Mouse (Mus musculus): ENCODE measurements at regions not wholly inside any gene's neighbourhood (a gene's known extent, or its start where the extent isn't known, plus 50 kb on each side); places are given as distances from the start of the nearest gene placed in this dataset.

DNA sequence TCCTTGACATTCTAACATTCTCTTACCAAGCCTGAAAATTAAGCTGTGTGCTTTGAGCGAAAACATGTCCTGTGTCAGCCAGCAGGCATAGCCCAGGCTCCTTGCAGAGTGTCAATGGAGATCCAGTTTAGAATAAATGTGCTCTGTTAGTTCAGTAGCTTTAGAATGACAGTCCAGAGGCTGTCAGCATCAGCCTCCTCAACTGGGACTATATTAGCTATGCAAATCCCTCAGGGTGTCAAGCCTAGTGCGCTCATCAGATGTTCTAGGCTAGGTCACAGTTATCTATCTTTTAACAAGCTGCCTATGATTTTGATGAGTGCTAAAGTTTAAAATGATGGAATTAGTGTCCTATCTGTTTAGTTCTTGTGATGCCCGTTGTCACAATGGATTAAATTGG is 281.7 kb upstream of the Btbd3 start:
- no peak for DNase-seq (ENCODE audit: low spot score)

DNA sequence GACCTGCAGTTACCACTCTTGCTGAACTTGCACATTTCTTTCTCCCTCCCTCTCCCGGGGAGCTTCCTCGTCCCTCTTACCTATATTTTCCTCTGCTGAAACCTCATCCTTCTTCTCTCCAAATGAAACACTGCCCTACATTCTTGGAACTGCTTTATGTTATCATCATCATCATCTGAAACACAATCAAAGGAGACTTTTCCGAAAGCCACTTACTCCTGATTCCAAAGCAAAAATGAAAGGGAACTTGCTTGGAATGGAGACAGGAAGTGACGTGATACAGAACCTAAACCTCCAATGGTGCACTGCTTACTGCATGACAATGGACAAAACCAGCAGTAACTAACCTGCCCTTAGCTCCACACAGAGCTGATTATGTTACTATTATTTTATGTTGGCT is 287.2 kb upstream of the Btbd3 start:
- DNase-seq (ENCODE audit: low spot score), result no peak

DNA sequence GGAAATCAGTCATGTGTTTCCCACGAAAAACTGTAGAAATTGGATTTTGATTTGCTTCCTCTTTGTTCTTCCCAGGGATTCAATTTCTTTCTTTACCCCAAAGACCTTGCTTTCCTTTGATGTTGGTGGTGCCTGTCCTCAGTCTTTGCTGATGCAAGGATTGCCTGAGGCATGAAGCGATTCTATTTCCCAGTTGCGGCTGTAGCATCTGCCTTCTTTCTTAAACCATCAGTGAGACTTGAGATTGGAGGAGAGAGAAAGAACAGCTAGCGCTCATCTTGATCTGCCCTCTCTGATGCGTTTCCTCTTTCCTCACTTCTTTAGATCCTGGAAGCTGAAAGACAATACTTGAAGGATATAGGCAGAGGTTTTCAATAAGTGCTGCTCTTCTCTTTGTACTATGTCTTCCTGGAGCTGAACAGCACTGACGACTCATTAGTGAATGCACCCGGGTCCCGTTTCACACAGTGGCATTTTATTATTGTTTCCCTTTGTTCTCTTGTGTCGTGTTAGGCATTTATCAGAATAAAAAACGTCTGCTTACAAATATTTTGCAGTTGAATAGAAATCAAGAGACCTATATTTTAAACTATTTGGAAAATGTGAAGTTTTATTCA is 289.8 kb upstream of the Btbd3 start:
- no peak for DNase-seq (ENCODE audit: low spot score)

DNA sequence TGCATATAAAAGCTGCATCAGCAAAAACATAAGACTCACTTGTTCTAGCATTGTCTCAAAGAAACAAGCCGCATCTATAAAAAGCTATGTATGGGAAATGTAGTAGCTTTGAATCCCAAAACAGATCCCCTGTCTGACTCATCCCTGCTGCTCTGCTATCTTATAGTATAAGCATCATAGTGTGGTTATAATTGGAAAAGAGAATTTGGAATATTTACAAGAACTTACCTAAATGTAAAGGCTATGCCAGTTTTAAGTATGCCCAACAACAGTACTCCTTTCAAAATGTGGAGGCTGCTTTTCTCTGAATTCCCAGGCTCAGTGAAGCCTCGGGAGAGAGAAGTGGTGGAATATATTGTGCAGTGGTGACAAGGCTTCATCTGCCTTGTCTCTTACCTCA is 301.5 kb upstream of the Btbd3 start:
- no peak for DNase-seq (ENCODE audit: low spot score)

GRCm38 (mm10) chr2:137953144-137953543 is 303.2 kb upstream of the Btbd3 start:
- DNase-seq (ENCODE audit: low spot score), result no peak

DNA sequence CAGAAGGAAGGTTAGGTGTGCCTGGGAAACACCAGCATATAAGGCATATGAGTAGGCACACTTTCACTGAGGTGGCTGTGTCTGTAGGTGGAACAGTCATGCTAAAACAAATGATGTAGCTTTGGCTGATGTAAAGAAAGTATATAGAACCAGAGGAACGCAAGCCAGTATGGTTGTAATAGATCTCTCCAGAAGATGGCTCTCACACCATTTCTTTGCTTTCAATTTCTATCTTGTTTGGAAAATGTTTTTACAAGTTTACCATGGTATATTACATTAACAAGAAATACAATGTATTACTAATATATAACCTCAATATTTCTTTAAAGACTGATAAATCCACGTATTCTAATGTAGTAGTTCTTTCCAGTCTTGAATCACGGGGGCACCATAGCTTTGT is 304.4 kb upstream of the Btbd3 start:
- no peak for DNase-seq (ENCODE audit: low spot score)

DNA sequence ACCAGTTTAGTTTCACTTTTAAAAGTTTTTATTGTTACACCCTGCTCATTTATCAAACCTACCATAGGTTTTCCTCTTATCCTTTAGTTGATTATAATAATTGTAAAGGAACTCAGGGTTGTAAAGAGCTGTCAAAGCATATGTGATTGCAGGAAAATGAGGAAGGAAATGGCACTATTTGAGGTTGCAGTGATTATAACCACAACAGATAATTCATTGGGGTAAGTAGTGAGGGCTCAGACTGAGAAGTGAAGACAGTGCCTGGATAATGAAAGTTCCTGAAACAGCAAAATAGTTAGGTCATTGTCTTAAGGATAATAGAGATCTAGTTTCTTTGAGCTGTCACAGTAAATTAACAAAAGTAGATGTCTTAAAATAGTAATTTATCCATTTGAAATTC is 305.4 kb upstream of the Btbd3 start:
- DNase-seq (ENCODE audit: low spot score), result no peak

DNA sequence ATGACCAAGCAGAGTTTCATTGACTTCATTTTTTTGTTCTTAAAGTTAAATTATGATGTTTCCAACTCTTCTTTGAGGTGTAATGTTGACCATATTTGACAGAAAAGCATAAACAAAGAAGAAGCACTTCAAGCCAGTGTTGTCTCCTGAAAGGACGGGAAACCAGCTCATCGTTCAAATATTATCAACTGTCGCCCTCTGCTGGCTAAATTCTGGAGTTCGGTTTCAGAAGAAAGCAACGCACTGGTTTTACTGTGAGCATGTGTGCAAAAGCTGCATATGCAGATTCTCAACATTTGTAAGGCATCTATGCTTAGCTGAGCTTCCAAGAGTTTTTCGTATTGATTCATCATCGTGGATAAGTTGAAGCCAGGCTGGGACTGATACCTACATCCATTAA is 313.6 kb upstream of the Btbd3 start:
- peak; percentile 11 for DNase-seq (ENCODE audit: low spot score)

GRCm38 (mm10) chr2:137939591-137939990 is 316.8 kb upstream of the Btbd3 start:
- no peak for DNase-seq (ENCODE audit: low spot score)

DNA sequence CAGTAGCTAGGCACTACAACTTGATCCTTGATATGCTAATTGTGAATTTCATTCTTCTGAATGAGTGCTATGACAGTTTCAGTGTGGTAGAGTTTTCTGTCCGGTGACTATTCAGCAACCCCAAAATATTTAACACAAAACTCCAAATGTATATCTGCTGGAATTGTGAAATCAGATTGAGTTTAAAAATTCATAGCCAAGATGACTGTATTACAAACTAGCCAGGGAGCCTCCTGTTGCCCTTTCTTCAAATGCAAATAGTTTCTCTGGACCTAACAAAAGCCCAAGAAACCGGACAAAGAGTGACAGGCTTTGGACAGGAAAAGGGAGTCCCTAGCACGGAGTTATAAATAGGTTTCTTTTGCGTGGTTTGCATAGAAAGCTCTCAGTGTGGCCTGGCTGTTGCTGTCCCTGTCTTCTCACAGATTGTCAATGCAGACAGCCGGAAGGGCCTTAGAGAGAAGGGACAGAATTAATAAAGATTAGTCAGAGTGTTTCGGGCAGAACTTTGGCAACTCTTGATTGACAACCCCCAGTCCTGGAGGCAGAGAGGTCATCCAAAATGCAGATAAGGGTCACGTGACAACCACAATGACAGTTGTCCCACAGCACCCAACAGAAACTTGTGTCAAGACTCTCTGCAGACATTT is 317.4 kb upstream of the Btbd3 start:
- DNase-seq (ENCODE audit: low spot score), result no peak

GRCm38 (mm10) chr2:137936613-137937012 is 319.8 kb upstream of the Btbd3 start:
- DNase-seq (ENCODE audit: low spot score), result no peak

DNA sequence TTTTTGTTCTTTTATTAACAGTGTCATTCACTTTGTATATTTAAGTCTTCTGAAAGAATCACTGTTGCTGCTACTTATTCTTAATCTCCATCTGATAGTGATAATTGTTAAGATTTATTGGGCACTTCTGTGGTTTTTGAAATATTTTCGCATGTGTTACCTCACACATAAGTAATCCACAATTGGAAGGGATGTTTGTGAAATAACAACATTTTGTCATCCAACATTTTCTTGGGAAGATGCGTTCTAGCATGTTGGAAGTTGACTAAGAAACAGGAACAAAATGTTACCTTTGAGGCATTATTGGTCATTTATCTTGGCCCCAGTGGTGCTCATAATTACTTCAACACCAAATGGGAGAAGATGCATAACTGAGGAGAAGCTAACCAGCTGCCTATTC is 323.4 kb upstream of the Btbd3 start:
- DNase-seq (ENCODE audit: low spot score), result no peak

DNA sequence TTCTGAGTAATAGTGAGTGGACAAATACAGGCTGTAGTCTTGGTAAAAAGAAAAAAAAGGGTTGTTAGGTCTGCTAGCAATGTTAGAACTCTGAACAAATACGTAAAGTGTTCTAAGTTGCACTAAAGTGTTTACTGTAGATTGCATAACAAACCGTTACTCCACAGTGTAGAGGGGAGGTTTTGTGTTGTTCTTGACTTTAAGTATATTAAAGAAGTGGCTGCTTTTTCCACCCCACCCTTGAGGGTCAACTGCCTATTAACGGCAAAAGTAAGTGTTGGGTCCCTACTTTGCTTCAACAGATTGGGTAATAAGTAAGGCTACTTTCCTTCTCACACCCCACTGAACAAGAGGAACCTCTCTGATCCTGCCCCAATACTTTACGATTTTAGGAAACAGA is 323.9 kb upstream of the Btbd3 start:
- no peak for DNase-seq (ENCODE audit: low spot score)

GRCm38 (mm10) chr2:137925488-137925887 is 330.9 kb upstream of the Btbd3 start:
- DNase-seq (ENCODE audit: low spot score), result no peak

- no peak for DNase-seq (ENCODE audit: low spot score)
Measured at GRCm38 (mm10) chr2:137924576-137924975, 331.8 kb upstream of the Btbd3 start.

- no peak for DNase-seq (ENCODE audit: low spot score)
Measured at GRCm38 (mm10) chr2:137898425-137898824, 357.9 kb upstream of the Btbd3 start.

DNA sequence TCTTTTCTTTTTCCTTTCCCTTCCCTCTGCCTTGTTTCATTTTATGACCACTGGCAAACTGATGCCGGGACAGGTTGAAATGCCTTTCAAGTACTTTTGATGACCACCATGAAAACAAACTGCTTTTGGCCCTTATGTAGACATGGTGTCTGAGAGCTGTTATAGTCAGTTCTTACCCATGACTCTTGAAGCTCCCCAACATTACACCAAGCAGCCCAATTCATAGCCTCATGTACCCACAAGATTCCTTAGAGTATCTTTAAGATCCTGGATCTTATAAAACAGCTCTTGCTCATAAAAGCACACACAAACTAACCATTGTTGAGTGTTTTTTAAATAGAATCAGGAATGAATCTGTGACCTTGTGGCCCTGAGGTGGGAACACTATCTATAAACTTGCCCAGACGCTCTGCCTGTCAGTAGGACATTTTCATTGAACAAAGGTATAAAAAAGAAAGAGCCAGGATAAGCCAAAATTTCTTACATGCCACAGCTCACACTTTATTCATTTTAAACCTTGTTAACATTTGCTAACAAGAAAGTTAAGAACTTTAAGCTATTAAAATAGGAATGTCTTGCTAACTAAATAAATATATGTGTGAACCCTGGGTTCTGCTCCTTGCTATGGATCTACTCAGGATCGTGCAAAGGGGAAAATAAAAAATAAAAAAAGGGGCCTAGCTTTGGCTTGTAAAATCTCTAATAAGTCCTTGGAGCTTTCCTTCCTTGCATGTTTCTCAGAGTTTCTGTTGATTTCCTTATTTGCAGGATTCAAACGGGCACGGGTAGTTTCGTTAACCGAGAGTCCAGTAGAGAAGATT is 375.9 kb upstream of the Btbd3 start:
- DNase-seq (ENCODE audit: low spot score), result no peak

- no peak for DNase-seq (ENCODE audit: low spot score)
Measured at GRCm38 (mm10) chr2:137869676-137870075, 386.7 kb upstream of the Btbd3 start.

GRCm38 (mm10) chr2:137854494-137854893 is 401.9 kb upstream of the Btbd3 start:
- no peak for DNase-seq (ENCODE audit: low spot score)

GRCm38 (mm10) chr2:137853399-137854259 is 402.7 kb upstream of the Btbd3 start:
- no peak for DNase-seq (ENCODE audit: low spot score)

- no peak for DNase-seq (ENCODE audit: low spot score)
Measured at GRCm38 (mm10) chr2:137847901-137848300, 408.5 kb upstream of the Btbd3 start.

DNA sequence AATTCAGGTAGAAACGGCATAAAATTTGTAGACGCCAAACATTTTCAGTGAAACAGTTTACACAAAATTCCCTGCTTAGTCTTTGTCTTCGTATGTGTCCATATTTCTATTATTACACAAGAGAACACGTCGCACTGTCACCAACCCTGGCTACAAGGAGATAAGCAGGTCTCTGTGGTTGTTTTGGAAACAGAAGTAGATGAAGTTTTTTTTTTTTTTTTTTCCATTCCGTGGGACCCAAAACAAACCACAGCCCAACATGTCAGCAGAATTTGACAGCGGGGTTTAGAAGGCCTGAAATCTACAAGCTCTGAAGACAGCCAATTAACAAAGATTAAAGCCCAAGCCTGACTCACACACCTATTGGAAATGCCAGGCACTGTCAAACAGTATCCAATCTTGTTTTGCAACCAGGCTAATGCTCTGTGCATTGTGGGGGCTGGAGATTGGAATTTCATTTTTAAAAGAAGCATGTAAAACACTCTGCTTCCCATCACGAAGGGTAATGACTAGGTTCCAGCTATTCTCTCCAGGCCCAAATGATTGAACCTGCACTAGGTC is 428.5 kb upstream of the Btbd3 start:
- DNase-seq (ENCODE audit: low spot score), result no peak

Measured in urinary bladder, postnatal 10 days (tissue).